Mouse (Mus musculus) adrenal gland, adult 2 months (tissue): ENCODE measurements around the gene Cacna2d1. TPM values are rescaled to one million over a fixed set of nuclear protein-coding genes. Genes with fewer than 3 reads are reported as not detected.

Experiments used
- DNase-seq: peaks from one replicate; pipeline ENCODE4 v3.0.0; 2021
- polyA plus RNA-seq: library from polyadenylated mRNA; depleted of rRNA; stranded (reverse); fragments of >200 nt; gene quantifications from 2 replicates; pipeline ENCODE4 v1.2.3, GENCODE M21; 2012
- total RNA-seq, 2 experiments: library from RNA; stranded (reverse); gene quantifications; 2 replicates each; pipeline ENCODE4 v1.2.3; 2021

The Cacna2d1 gene
- total and polyA plus RNA-seq, 3 experiments = 13.7 to 137 (median 105) TPM

DNA sequence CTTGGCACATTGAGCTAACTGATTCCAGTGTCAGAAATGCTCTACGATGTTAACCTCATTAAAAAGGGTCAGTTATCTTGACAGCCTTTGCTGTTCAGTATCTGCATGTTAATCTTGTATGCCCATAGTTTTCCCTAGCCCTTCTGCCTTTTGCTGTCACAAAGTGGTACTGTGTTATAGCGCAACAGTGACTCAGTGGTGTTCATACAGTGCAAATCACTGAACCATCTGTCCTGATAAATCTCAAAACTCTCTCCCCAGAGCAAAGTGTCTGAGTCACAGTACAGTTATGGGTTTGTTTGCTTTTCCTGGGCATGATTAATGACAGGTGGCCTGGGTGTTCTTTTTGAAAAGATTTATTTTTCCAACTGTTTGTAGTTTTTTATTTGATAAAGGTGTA lies 122.3 kb downstream of the Cacna2d1 start:
- peak; percentile 28 for DNase-seq

DNA sequence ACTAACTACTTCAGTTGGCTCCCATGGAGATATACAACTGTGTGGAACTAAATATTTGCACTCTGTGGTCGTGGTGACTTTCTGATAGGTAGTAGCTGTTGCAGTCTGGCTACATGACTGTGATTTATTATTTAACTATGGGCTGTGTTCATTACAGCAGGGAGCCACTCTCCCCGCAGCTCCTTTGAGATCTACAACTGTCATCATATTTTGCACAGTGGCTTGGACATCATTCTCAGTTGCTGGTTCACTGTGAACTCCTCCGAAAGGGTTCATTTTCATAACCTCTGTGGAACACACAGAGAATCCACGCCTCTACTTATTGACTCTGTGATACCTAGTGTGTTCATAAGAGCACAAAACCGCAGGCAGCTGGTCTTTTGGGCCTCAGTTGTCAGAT lies 128.3 kb downstream of the Cacna2d1 start:
- no peak for DNase-seq

DNA sequence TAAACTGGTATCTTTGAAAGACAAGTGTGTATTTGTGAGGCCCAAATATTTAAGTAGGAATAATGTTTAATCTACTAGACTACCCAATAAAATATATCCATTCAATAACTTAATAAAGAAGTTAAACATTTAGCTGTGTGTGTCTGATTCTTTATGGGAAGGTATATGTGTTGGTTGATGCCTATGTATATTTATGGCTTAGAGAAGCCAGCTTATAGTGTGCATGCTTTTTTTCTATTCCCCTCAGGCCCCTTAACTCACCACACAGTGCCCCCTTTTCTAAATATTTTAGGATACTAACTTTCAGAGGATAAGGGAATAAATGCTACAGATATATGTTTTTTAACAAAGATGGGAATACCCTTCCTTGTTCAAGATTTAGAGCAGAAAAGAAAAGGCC lies 128.8 kb downstream of the Cacna2d1 start:
- no peak for DNase-seq

DNA sequence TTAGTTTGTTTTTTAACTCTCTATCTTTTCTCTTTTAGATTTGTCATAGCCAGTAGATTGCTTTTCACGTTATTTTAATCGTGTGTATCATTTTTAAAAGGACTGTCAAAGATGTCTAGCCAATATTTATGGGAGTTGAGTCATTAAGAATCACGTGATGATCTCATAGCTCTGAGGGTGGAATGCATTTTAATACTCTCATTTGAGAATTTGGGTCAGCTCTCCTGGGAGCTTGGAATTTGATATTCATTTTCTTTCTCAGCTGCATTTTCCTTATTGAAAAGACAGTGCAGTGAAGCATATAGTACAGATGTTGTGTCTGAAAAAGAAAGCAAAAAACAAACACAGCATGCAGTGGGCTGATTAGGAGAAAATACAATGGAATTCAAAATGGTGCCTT lies 129.5 kb downstream of the Cacna2d1 start:
- DNase-seq = no peak

DNA sequence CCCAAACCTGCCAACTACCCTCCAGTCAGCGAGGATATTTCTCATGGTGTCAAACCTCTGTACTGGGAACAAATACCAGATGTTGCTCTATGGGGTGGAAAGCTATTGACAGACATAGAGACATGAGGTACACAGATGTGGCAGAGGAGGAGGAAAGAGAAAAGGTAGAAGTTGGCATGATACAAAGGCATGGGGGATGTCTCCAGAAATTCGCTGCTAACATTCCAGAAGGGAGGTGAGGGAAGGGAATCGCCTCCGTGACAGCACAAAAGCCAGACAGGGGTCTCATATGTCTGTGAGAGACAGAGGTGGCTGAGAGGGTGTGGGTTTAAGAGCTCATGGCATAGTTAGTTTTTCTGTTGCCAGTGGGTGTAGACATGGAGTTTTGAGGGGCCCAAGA lies 131.3 kb downstream of the Cacna2d1 start:
- no peak for DNase-seq

DNA sequence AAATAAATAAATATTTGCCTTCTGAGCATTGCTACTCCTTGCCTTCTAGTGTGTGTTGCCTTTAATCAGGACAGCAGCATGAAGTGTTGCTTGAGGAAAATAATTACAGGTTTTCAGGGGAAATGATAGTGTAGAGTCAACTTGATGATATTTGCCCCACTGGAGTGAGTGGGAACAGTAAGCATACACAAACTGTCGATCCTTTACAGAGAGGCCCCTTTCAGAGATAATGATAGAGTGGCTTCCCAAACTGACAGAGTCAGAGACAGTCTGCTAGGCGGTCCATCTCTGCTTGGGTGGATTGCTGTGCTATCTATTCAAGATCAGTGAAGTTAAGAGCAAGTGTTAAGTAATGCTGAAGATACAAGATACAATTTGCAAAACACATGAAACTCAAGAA lies 147.8 kb downstream of the Cacna2d1 start:
- no peak for DNase-seq

DNA sequence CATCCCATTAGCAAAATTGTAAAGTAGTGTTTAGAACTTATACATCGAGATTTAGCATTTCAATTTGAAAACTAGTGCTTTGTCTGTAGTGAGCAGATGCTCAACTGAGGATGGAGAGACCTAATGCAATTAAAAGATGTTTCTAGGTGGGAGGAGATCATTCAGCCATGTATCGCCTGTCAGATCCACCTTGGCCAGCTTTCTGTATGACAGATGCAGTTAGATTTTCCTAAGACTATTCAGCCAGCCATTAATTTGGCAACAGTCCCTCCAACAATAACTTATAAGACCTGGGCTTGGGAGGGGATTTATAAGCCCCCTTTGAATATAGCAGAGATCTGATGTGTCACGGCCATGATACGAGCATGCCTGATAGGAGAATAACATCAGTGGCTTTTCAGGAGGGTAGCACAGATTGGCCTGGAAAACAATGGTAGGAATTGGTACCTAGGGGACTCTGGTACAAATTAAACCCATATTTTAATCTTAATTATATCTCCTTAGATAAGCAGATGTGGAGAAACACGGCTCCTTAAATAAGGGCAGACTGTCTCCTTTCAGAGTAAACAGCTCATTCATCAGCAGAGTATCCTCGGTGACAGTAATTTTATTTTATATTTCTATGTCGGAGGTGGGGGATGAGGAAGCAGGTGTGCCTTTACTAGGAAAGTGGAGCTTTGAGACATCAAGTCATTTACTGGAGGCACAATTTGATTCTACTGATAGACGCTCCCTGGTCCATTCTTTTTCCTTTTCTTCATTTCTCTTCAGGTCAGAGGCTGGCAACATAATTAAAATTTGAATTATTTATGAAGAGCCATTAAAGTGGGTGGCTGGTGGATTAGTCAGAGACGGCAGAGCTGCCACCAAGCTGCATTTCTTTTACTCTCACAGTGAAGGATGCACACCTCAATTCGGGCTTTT lies 152.8 kb downstream of the Cacna2d1 start:
- DNase-seq = no peak

DNA sequence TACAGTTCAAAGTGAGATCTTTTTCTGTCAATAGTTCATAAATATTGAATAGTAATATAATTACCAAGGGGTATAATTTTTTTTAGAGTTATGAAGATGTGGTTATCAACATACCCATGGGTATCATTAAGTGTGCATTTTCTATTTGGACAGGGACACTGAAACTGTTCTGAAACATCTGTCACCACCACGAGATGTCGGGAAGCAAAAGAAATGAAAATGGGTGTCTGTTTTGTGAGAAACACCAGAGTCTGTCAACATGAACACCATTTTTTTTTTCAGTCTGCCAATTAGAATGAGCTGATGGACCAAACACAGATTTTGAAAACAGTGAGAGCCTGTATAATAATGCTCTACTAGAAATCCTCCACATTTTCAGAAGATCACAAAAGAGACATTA lies 153.5 kb downstream of the Cacna2d1 start:
- no peak for DNase-seq

DNA sequence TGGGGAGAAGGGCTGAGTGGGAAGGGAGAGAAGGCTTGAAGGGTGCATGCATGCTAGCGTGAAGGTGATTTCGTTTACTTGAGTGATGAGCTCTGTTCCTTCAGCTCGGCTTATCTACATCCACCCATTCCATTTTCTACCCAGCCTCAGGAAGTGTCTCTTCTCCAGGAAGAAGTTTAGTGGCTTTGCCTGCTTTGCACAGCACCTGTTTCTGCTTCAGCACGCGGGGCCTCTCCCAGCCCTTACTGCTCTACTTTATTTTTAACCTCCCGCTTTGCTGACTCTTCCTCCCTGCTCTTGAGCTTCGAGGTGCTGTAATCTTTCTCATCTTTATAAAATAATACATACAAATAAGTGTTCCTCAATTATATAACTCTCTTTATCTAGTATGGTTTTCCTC lies 158.0 kb downstream of the Cacna2d1 start:
- DNase-seq = no peak

DNA sequence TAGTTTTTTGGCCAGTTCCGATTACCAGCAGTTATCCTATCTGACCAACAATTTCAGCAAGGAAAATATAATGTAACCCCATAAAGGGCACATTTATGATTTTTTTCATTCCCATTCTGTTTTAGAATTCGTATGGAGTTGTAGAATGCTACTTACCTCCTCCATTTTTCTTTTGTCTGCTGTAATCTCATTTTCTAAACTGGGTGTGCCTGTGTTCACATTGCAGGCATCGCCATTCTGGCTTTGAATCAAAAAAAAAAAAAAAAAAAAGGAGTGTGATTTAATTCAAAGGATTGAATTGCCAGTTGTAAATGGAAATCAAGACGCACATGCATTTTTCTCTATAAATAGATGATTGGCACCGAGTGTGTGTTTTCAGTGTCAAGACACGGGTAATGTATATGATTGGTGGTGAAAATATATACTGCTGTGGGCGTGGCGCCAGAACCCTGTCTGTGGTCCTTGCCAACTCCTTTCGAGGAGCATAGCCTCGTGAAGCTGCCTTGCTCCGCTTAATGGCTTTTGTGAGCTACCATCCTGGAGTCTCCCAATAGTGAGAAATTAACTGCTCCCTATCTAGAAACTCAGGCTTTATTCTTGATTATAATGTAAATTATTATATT lies 158.7 kb downstream of the Cacna2d1 start:
- no peak for DNase-seq

DNA sequence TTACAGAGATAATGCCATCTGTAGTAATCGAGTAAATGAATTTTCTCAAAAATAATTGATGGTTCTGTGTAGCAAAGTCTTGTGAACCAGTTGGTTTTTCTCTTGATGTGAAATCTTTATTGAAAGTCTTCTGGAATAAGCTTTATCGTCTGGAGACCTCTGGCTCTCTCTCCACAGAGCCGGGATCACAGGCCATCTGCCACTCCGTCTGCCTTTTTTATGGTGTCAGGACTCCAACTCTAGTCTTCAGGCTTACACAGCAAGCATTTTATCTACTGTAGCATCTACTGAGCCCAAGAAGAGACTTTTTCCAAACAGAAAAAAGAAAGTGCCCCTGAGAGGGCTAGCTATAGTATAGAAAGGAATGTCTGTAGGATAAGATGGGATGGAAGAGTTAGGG lies 160.9 kb downstream of the Cacna2d1 start:
- no peak for DNase-seq

DNA sequence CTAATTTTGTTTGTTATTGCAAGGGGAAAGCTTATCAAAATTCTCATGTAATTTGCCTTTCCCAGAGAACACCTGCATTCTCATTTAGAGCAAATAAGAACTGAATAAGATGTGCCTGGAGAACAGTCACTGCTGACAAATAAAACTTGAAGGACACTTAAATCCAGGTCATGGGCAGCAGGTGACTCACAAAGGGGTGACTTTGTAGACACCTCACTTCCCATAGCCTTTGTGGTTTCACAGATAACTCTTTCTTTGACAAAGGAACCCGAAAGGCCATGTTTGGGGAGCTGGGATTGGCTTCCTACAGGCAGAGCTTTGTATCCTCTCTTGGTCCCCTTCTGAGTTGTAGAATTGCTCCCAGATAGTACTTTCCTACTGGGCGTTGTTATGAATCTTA lies 164.3 kb downstream of the Cacna2d1 start:
- peak; percentile 75 for DNase-seq

DNA sequence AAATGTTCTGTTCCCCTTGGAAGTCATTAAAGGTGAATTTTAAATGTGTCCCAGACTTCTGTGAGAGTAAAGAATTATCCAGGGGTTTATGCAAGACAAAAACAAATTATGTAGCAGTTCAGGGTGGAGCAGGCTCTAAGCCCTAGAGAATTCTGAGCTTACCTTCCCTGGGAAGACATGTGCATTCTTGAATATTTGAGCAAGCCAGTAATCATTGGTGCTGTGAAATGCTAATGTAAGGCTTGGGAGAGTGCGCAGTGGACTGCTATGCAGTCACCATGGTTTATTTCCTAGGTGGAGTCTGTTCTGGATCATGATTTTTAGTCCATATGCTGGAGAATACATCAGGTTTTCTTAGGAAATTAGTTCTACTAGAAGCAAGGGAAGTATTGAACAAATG lies 167.3 kb downstream of the Cacna2d1 start:
- DNase-seq = no peak

DNA sequence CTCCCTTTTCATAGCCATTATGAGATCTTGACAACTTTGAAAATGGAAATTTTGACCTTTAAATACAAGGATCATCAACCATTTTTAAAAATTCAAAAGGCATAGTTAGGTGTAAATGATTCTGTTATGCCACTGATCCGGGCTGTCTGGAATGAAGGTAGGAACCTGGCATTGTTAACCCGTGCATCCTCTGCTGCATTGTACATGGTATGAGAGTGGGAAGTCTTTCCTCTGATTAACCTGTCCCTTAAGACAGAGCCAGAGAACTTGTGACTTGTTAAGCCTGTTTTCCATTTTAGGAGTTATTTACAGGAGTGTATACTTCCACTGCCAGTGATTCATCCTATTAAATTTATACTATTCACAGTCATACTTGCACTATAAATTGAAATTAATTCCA lies 171.2 kb downstream of the Cacna2d1 start:
- no peak for DNase-seq

DNA sequence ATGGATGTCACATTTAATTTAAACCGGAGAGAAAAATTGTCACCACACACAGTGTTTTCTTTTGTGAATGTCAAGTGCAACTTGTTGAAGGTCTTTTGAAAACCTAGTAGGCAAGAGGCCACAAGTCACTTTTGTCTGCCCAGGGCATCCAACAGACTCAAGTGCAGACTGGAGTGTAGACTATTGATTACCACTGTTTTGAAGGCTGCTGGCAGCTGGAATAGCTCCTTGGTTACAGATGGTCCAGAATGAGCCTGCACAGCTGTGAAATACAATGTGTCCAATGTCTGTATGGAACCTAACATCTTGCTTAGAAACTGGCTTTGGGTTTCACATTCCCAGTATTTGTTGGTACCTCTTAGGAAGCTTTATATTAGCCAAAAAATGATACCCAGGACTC lies 176.2 kb downstream of the Cacna2d1 start:
- no peak for DNase-seq

DNA sequence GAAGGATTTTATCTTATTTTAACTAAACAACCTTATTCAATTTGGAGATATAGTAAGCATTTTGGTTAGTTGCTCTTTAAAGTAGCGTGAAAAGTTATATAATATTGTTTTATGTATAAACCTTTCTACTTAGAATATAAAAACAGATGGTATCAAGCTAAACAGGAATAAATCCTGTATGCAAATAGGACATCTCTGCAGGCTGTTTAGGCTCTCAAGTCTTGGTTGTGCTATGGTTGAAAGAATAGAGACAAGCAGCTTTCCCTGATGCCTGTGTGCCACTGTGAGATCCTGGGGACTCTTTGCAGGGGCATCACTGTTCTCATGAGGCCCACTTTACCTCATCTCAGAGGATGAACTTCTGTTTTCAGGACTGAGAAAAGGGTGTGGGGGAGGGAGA lies 179.4 kb downstream of the Cacna2d1 start:
- DNase-seq = no peak

DNA sequence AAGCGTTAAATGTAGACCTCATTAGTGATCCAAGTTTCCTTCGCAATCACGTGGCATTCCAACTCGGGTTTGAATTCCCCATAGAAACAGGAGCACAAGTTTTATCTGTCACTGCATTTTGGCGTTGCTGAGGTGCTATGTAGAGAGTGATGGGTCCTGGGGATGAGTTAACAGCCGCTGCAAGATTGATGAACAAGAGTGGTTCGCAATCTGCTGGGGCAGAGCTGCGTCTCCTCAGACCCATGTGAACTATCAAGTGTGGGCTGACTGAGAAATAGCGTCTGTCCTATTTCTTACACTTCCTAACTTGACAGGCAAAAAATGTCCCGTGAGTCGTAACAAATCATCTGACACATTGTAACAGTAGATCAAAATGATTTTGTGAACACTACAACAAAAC lies 186.8 kb downstream of the Cacna2d1 start:
- no peak for DNase-seq

DNA sequence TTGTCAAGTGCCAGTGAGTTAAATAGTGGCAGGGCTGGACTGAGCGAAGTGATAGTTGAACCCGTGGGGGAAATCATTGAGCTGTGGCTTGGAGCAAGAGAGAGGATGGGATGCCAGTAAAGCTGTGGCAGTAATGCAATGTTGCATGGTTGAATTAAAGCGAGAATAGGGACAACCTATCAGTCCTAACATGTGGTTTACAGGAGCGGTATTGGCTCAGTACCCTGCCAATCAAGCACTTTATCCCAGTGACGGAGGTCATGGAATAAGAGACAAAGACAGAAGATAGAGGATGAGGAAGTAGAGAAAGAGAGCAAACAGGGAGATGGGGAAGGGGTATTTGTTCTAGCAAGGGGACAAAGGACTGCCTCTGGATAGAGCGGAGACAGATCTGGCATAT lies 187.6 kb downstream of the Cacna2d1 start:
- no peak for DNase-seq

DNA sequence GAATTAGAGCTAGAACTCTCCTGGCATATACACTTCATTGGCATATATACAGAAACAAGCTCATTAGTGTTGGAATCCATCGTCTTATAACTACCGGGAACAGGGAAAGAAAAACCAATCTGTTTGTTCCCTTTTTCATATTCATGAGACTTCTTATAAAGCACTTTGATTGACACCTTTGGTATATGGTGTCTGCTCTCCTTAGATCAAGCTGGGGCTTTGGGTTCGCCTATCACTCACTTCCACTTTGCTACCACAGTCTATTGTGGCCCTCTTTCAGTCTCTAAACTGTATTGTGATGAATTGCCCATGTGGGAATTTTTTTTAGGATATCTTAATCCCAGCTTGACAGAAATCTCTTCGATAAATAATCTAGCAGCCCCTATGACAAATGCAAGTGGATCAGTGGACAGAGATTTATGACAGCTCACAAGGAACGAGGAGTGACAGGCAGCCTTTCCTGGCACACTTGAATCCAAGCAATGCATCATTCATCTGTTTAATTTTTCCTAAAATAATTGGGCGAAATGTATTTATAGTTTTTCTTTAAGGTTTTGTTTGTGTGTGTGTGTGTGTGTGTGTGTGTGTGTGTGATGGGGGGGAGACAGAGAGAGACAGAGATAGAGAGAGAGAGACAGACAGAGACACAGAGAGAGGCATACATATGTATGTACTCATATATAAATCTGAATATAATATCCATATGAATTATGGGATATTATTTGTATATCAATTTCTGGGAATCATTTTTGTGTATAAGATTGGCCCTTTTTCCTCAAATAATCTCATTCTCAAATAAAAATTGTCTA lies 200.0 kb downstream of the Cacna2d1 start:
- DNase-seq = no peak

DNA sequence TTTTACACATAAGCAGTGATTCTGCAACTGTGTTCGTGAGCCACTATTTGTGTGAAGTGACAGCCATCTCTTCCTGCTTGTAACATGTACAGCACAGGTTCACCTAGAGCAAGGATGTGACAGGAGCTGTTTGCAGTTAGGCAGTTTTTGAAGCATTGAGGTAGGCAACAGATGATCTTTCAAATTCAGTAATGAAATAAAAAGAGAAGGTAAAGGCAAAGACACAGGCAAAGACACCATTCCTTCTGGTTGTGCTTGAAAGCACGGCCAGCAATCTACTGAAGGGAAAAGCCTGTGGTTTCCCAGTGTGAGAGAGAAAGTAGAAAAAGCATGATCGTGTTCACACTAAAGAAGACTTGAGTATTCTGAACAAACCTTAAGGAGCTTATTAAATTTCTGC lies 201.5 kb downstream of the Cacna2d1 start:
- no peak for DNase-seq

DNA sequence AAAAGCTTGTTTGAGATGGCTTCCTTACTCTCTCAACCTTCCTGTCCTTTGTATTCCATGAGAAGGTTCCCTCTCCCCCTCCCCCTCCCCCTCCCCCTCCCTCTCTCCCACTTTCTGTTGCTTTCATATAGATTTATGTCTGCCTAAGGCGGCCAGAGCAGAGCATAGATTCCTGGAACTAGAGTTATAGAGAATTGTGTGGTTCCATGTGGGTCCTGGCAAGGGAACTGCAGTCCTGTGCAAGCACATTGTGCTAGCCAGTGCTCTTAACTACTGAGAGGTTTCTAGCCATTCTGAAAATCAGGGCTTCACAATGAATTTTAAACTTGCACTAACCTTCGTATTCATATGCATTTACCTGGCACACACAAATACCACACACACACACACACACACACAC lies 202.3 kb downstream of the Cacna2d1 start:
- DNase-seq = no peak

DNA sequence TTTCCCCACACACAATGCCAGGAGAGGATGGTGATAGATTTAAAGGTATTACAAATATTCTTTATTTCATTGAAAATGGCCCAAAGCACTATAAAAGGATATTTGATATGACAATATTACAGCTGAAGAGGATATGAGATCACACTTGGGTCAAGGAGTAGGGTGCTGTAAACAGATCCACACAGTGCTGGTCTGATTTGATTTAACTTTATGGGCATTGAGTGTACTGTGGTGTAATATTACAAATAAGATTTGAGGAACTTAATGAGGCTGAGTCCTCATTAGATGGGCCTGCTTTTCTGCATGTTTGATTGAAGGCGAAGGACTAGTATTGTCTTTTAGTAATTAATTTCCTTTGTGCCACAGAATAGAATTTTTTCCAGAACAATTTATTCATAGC lies 212.1 kb downstream of the Cacna2d1 start:
- DNase-seq = no peak
